ENCODE assay signal across 9 mouse cellular contexts in genomic region chr1:75448052-75448431, GRCm38 (mm10). TPM values are rescaled to one million over a fixed set of nuclear protein-coding genes. Genes with fewer than 3 reads are reported as not detected.
DNase-seq lines count a peak whose midpoint lies in the region; ATAC-seq and TF ChIP-seq lines count a peak whose summit lies in the region.
"Had no signal": no experiment of that assay in that cellular context is flagged by ENCODE, and none has a peak within 500 bp of the region (broad histone marks: within the 10 kb centered on the region; RNA-seq: fewer than 3 reads in every experiment).

No protein-coding gene starts in this region.

- peaks cover 66% of the 10 kb centered on the region for H3K27me3 ChIP-seq in liver, embryonic 11.5 days (replicated peaks; ENCODE audit: control insufficient read depth, insufficient read depth, low read length)
- peaks cover 69% of the 10 kb centered on the region for H3K27me3 ChIP-seq in liver, postnatal 0 days (ENCODE audit: insufficient read depth, low read length)
- H3K27me3 ChIP-seq in forebrain, embryonic 13.5 days = peaks cover 84% of the 10 kb centered on the region
- H3K27me3 ChIP-seq in intestine, embryonic 16.5 days (replicated peaks; ENCODE audit: control insufficient read depth, insufficient read depth, low read length) = peaks cover 71% of the 10 kb centered on the region

- H3K9me3 ChIP-seq in liver, embryonic 11.5 days (ENCODE audit: control insufficient read depth, low read length) = no peaks in the 10 kb centered on the region
- no peaks in the 10 kb centered on the region for H3K9me3 ChIP-seq in liver, postnatal 0 days (ENCODE audit: low read length)
- H3K9me3 ChIP-seq in forebrain, embryonic 13.5 days (replicated peaks) = no peaks in the 10 kb centered on the region
- H3K9me3 ChIP-seq in intestine, embryonic 16.5 days (ENCODE audit: control insufficient read depth, low read length) = no peaks in the 10 kb centered on the region

- TF ChIP-seq EP300 in liver, postnatal 0 days (IDR thresholded peaks at IDR 0.05; ENCODE audit: low read depth) = no peak

- no peak for ATAC-seq in liver, embryonic 11.5 days (replicated peaks; ENCODE audit: low FRiP score)
- ATAC-seq in liver, postnatal 0 days = no peak
- ATAC-seq in forebrain, embryonic 13.5 days = no peak
- ATAC-seq in intestine, embryonic 16.5 days = no peak

- under 1% methylated on average over 7 of the region's 7 CpGs for WGBS in liver, embryonic 11.5 days
- 5% methylated on average over 7 of the region's 7 CpGs for WGBS in liver, postnatal 0 days (ENCODE audit: insufficient replicate concordance)
- WGBS in forebrain, embryonic 13.5 days = under 1% methylated on average over 7 of the region's 7 CpGs
- WGBS in intestine, embryonic 16.5 days = 5% methylated on average over 7 of the region's 7 CpGs

- H3K4me1 ChIP-seq in liver, embryonic 11.5 days (replicated peaks; ENCODE audit: control insufficient read depth, insufficient read depth, low read length) = peaks cover 77% of the 10 kb centered on the region
- H3K4me1 ChIP-seq in liver, postnatal 0 days (ENCODE audit: insufficient read depth) = peaks cover 39% of the 10 kb centered on the region
- H3K4me1 ChIP-seq in forebrain, embryonic 13.5 days = peaks cover 80% of the 10 kb centered on the region
- peaks cover 52% of the 10 kb centered on the region for H3K4me1 ChIP-seq in intestine, embryonic 16.5 days (ENCODE audit: control insufficient read depth, insufficient read depth, low read length)

- peak overlapping the region; percentile 70 for H3K4me2 ChIP-seq in liver, embryonic 11.5 days
- H3K4me2 ChIP-seq in liver, postnatal 0 days (ENCODE audit: low read depth, low read length) = no peak overlapping the region
- peak overlapping the region; percentile 41 for H3K4me2 ChIP-seq in forebrain, embryonic 13.5 days
- H3K4me2 ChIP-seq in intestine, embryonic 16.5 days (ENCODE audit: low read depth, low read length) = peak overlapping the region; percentile 9; the same call in 1 of the 2 replicates

- no peak for DNase-seq in liver, embryonic 11.5 days (ENCODE audit: low spot score)
- no peak for DNase-seq in liver, postnatal 0 days
- peak; percentile 62 for DNase-seq in neural tube, embryonic 10.5 days (ENCODE audit: extremely low spot score, low spot score)
- no peak for DNase-seq in cerebellum, adult 9-10 months
- DNase-seq in kidney, adult 9 months = no peak
- no peak for DNase-seq in MN1 (ENCODE audit: low spot score)

- H3K27ac ChIP-seq in liver, embryonic 11.5 days (ENCODE audit: low read depth, low read length) = peak overlapping the region; percentile 83
- H3K27ac ChIP-seq in liver, postnatal 0 days (ENCODE audit: low read depth) = no peak overlapping the region
- H3K27ac ChIP-seq in forebrain, embryonic 13.5 days = peak overlapping the region; percentile 44; the same call in 1 of the 2 replicates
- no peak overlapping the region for H3K27ac ChIP-seq in intestine, embryonic 16.5 days (ENCODE audit: low read length)
- H3K27ac ChIP-seq: left cerebral cortex, adult 2 months had no signal

- H3K9ac ChIP-seq in liver, embryonic 11.5 days (ENCODE audit: low read depth, low read length) = no peak overlapping the region
- no peak overlapping the region for H3K9ac ChIP-seq in liver, postnatal 0 days (replicated peaks)
- 0 out of 2 replicates have a peak overlapping the region, but pooled peaks have one; percentile 30 for H3K9ac ChIP-seq in forebrain, embryonic 13.5 days
- H3K9ac ChIP-seq in intestine, embryonic 16.5 days (ENCODE audit: low read depth, low read length) = peak overlapping the region; percentile 57

- TF ChIP-seq CTCF in liver, postnatal 0 days (IDR thresholded peaks at IDR 0.05; ENCODE audit: low read depth) = no peak

- peak overlapping the region; percentile 22; the same call in 1 of the 2 replicates for H3K4me3 ChIP-seq in liver, embryonic 11.5 days (ENCODE audit: low read depth, low read length)
- no peak overlapping the region for H3K4me3 ChIP-seq in liver, postnatal 0 days (ENCODE audit: low read depth, low read length)
- H3K4me3 ChIP-seq in forebrain, embryonic 13.5 days = no peak overlapping the region
- no peak overlapping the region for H3K4me3 ChIP-seq in intestine, embryonic 16.5 days (ENCODE audit: low read length)
- H3K4me3 ChIP-seq: left cerebral cortex, adult 2 months had no signal

- no peaks in the 10 kb centered on the region for H3K36me3 ChIP-seq in liver, embryonic 11.5 days (ENCODE audit: control insufficient read depth, insufficient read depth, low read length)
- H3K36me3 ChIP-seq in liver, postnatal 0 days (replicated peaks; ENCODE audit: insufficient read depth, low read length) = no peaks in the 10 kb centered on the region
- no peaks in the 10 kb centered on the region for H3K36me3 ChIP-seq in forebrain, embryonic 13.5 days (ENCODE audit: poor library complexity, severe bottlenecking)
- no peaks in the 10 kb centered on the region for H3K36me3 ChIP-seq in intestine, embryonic 16.5 days (ENCODE audit: control insufficient read depth, insufficient read depth, low read length)

RNA-seq across cellular contexts. Expression of gene Asic4, which starts 2.2 kb away (rescaled TPM):
- 0.56 and 0.65 TPM in 2 replicates for polyA plus RNA-seq in liver, embryonic 11.5 days (2014; fragmentation: Nextera tagmentation; extraction: Ambion mirVana)
- not detected in 2 replicates for polyA plus RNA-seq in liver, postnatal 0 days (2015; fragmentation: Nextera tagmentation; extraction: Ambion mirVana)
- 4.0 and 5.4 TPM in 2 replicates for polyA plus RNA-seq in forebrain, embryonic 13.5 days (2015; fragmentation: Nextera tagmentation; extraction: Ambion mirVana)
- 2.0 and 2.4 TPM in 2 replicates for polyA plus RNA-seq in intestine, embryonic 16.5 days (2015; fragmentation: Nextera tagmentation; extraction: Ambion mirVana)

RNA-seq across cellular contexts. Expression of gene Gmppa, which starts 12.3 kb away (rescaled TPM):
- 64.0 and 69.1 TPM in 2 replicates for polyA plus RNA-seq in liver, embryonic 11.5 days (2014; fragmentation: Nextera tagmentation; extraction: Ambion mirVana)
- 21.0 and 22.0 TPM in 2 replicates for polyA plus RNA-seq in liver, postnatal 0 days (2015; fragmentation: Nextera tagmentation; extraction: Ambion mirVana)
- 53.7 and 62.7 TPM in 2 replicates for polyA plus RNA-seq in forebrain, embryonic 13.5 days (2015; fragmentation: Nextera tagmentation; extraction: Ambion mirVana)
- 134 and 137 TPM in 2 replicates for polyA plus RNA-seq in intestine, embryonic 16.5 days (2015; fragmentation: Nextera tagmentation; extraction: Ambion mirVana)

RNA-seq across cellular contexts. Expression of gene Chpf, which starts 31.1 kb away (rescaled TPM):
- polyA plus RNA-seq in liver, embryonic 11.5 days (2014; fragmentation: Nextera tagmentation; extraction: Ambion mirVana) = 17.7 and 17.9 TPM in 2 replicates
- 3.1 and 3.3 TPM in 2 replicates for polyA plus RNA-seq in liver, postnatal 0 days (2015; fragmentation: Nextera tagmentation; extraction: Ambion mirVana)
- 16.9 and 18.6 TPM in 2 replicates for polyA plus RNA-seq in forebrain, embryonic 13.5 days (2015; fragmentation: Nextera tagmentation; extraction: Ambion mirVana)
- 25.2 and 28.8 TPM in 2 replicates for polyA plus RNA-seq in intestine, embryonic 16.5 days (2015; fragmentation: Nextera tagmentation; extraction: Ambion mirVana)

RNA-seq across cellular contexts. Expression of gene Tmem198, which starts 31.3 kb away (rescaled TPM):
- polyA plus RNA-seq in liver, embryonic 11.5 days (2014; fragmentation: Nextera tagmentation; extraction: Ambion mirVana) = 0.15 and 0.26 TPM in 2 replicates
- 0.08 TPM in 1 of 2 replicates, not detected in the other for polyA plus RNA-seq in liver, postnatal 0 days (2015; fragmentation: Nextera tagmentation; extraction: Ambion mirVana)
- polyA plus RNA-seq in forebrain, embryonic 13.5 days (2015; fragmentation: Nextera tagmentation; extraction: Ambion mirVana) = 34.0 and 35.5 TPM in 2 replicates
- polyA plus RNA-seq in intestine, embryonic 16.5 days (2015; fragmentation: Nextera tagmentation; extraction: Ambion mirVana) = 1.5 and 1.9 TPM in 2 replicates

RNA-seq across cellular contexts. Expression of gene Obsl1, which starts 58.2 kb away (rescaled TPM):
- 42.5 and 45.6 TPM in 2 replicates for polyA plus RNA-seq in liver, embryonic 11.5 days (2014; fragmentation: Nextera tagmentation; extraction: Ambion mirVana)
- polyA plus RNA-seq in liver, postnatal 0 days (2015; fragmentation: Nextera tagmentation; extraction: Ambion mirVana) = 3.4 and 4.5 TPM in 2 replicates
- polyA plus RNA-seq in forebrain, embryonic 13.5 days (2015; fragmentation: Nextera tagmentation; extraction: Ambion mirVana) = 15.5 and 17.2 TPM in 2 replicates
- 38.7 and 42.7 TPM in 2 replicates for polyA plus RNA-seq in intestine, embryonic 16.5 days (2015; fragmentation: Nextera tagmentation; extraction: Ambion mirVana)

Comparison
In these comparisons a context has a peak if more than half of its experiments do, and no peak if none do; other contexts are left out.
1. H3K27ac ChIP-seq: peak in liver, embryonic 11.5 days (single experiment) and forebrain, embryonic 13.5 days (single experiment); none in liver, postnatal 0 days (single experiment) and intestine, embryonic 16.5 days (single experiment).
2. H3K9ac ChIP-seq: peak in forebrain, embryonic 13.5 days (single experiment) and intestine, embryonic 16.5 days (single experiment); none in liver, embryonic 11.5 days (single experiment) and liver, postnatal 0 days (single experiment).